Mouse (Mus musculus) forebrain, postnatal 0 days (tissue): Measurements from ENCODE around the gene Cbr2. TPM values are rescaled to one million over a fixed set of nuclear protein-coding genes. Genes with fewer than 3 reads are reported as not detected.
"Not testable (repeated sequence)": the region's sequence is repeated elsewhere in the genome, so short reads cannot be mapped to it uniquely, and the experiment has no call there.

Experiments used
- ATAC-seq: fragments of 200-750 bp; cut with Nextera tagmentation; 2 replicates; pipeline ENCODE4 v1.8.0; 2017; ENCODE audit warnings: mild to moderate bottlenecking, moderate library complexity
- DNase-seq: peaks from one replicate; pipeline ENCODE4 v3.0.0-alpha.2; 2015
- H3K27ac ChIP-seq: fragments of 300-500 bp; sonication (generic); 2 replicates; pipeline ENCODE4 v1.5.1; 2014; ENCODE audit warnings: low read depth, mild to moderate bottlenecking, antibody characterized with exemption, low read length, moderate library complexity, mixed read lengths
- H3K27me3 ChIP-seq: fragments of 300-500 bp; sonication (generic); 2 replicates; pipeline ENCODE4 v1.6.1; 2014; ENCODE audit warnings: mild to moderate bottlenecking, low read length, mixed read lengths; ENCODE audit not compliant: insufficient read depth
- H3K36me3 ChIP-seq: fragments of 300-500 bp; sonication (generic); 2 replicates; pipeline ENCODE4 v1.6.1; 2014; ENCODE audit warnings: mild to moderate bottlenecking, moderate library complexity; ENCODE audit not compliant: insufficient read depth
- H3K4me1 ChIP-seq: fragments of 300-500 bp; sonication (generic); 2 replicates; pipeline ENCODE4 v1.6.1; 2014; ENCODE audit warnings: antibody characterized with exemption; ENCODE audit not compliant: insufficient read depth
- H3K4me2 ChIP-seq: fragments of 300-500 bp; sonication (generic); 2 replicates; pipeline ENCODE4 v1.6.1; 2014; ENCODE audit warnings: low read depth, mild to moderate bottlenecking, moderate library complexity
- H3K4me3 ChIP-seq: fragments of 300-500 bp; sonication (generic); 2 replicates; pipeline ENCODE4 v1.5.1; 2014; ENCODE audit warnings: low read depth, low read length, mixed read lengths
- H3K9ac ChIP-seq: fragments of 300-500 bp; sonication (generic); 2 replicates; pipeline ENCODE4 v1.6.1; 2014; ENCODE audit warnings: mild to moderate bottlenecking
- H3K9me3 ChIP-seq: fragments of 300-500 bp; sonication (generic); 2 replicates; pipeline ENCODE4 v1.6.1; 2016; ENCODE audit warnings: low read length
- CTCF ChIP-seq: sonication (generic); IDR thresholded peaks from 2 replicates; pipeline ENCODE4 v1.5.1; 2016; ENCODE audit warnings: antibody characterized with exemption, control low read depth, low read depth
- WGBS: fragments of 180-500 bp; shearing (Covaris S2); extraction: QIAGEN DNeasy Blood & Tissue Kit; methylation state at CpG from one replicate; pipeline ENCODE4 v1.1.7; 2014; 5-methylcytosine and 5-hydroxymethylcytosine counted together
- polyA plus RNA-seq: library from polyadenylated mRNA; unstranded; fragments of >200 nt; fragmentation: Nextera tagmentation; extraction: Ambion mirVana; gene quantifications from 2 replicates; pipeline ENCODE4 v1.2.1, GENCODE M21; 2015
- total RNA-seq: library from RNA; depleted of rRNA; stranded (reverse); fragments of >200 nt; gene quantifications from 2 replicates; pipeline ENCODE4 v1.2.3, GENCODE M21; 2014; rRNA removed

The Cbr2 gene
- total RNA-seq: 3.6 and 4.8 TPM in 2 replicates
- 3.1 and 4.9 TPM in 2 replicates for polyA plus RNA-seq

GRCm38 (mm10) chr11:120731858-120732680, at the start of gene Cbr2:
Cbr2 (minus strand) TSS chr11:120732114.
- no peak within 1 kb of the TSS for H3K4me2 ChIP-seq
- 76% methylated on average over 12 of the region's 12 CpGs for WGBS
- no peak for TF ChIP-seq CTCF
- no peaks in the 10 kb centered on the region for H3K4me1 ChIP-seq
- no peak within 1 kb of the TSS for H3K4me3 ChIP-seq
- no peak within 1 kb of the TSS for H3K27ac ChIP-seq
- H3K27me3 ChIP-seq: no peaks in the 10 kb centered on the region
- H3K36me3 ChIP-seq: no peaks in the 10 kb centered on the region
- DNase-seq (no peak), ATAC-seq (no peak)
- H3K9me3 ChIP-seq: no peaks in the 10 kb centered on the region
- no peak within 1 kb of the TSS for H3K9ac ChIP-seq

- not testable (repeated sequence) for H3K9ac ChIP-seq, H3K27me3 ChIP-seq, DNase-seq, ATAC-seq, H3K9me3 ChIP-seq, H3K4me3 ChIP-seq, H3K4me2 ChIP-seq, H3K27ac ChIP-seq, H3K4me1 ChIP-seq
- 96% methylated on average over 6 of the region's 6 CpGs for WGBS
- peaks cover 33% of the 10 kb centered on the region for H3K36me3 ChIP-seq
Measured at GRCm38 (mm10) chr11:120781361-120781760, 49.4 kb upstream of the Cbr2 start.

GRCm38 (mm10) chr11:120779876-120780275, 48.0 kb upstream of the Cbr2 start:
- 84% methylated on average over 1 of the region's 1 CpGs for WGBS
- no peak for TF ChIP-seq CTCF
- Histone ChIP-seq H3K36me3 (peaks cover 26% of the 10 kb centered on the region), H3K9me3 (no peaks in the 10 kb centered on the region), H3K27me3 (no peaks in the 10 kb centered on the region), H3K27ac (no peak overlapping the region), H3K4me1 (peaks cover 4% of the 10 kb centered on the region), H3K4me2 (no peak overlapping the region), H3K4me3 (no peak overlapping the region), H3K9ac (no peak overlapping the region)
- ATAC-seq (no peak), DNase-seq (no peak)

GRCm38 (mm10) chr11:120777123-120777522, 45.2 kb upstream of the Cbr2 start:
- H3K4me2 ChIP-seq: no peak overlapping the region
- no peak for TF ChIP-seq CTCF
- WGBS: 38% methylated on average over 6 of the region's 6 CpGs
- no peak overlapping the region for H3K9ac ChIP-seq
- no peak for DNase-seq
- H3K4me1 ChIP-seq: no peaks in the 10 kb centered on the region
- no peak overlapping the region for H3K27ac ChIP-seq
- H3K9me3 ChIP-seq: no peaks in the 10 kb centered on the region
- H3K4me3 ChIP-seq: no peak overlapping the region
- H3K27me3 ChIP-seq: no peaks in the 10 kb centered on the region
- peaks cover 25% of the 10 kb centered on the region for H3K36me3 ChIP-seq
- no peak for ATAC-seq

- peaks cover 16% of the 10 kb centered on the region for H3K36me3 ChIP-seq
- no peak overlapping the region for H3K9ac ChIP-seq
- H3K4me2 ChIP-seq: no peak overlapping the region
- WGBS: 25% methylated on average over 15 of the region's 15 CpGs
- DNase-seq (peak; percentile 94), ATAC-seq (peak; percentile 91)
- H3K9me3 ChIP-seq: no peaks in the 10 kb centered on the region
- TF ChIP-seq CTCF: peak; percentile 100
- no peak overlapping the region for H3K4me3 ChIP-seq
- no peaks in the 10 kb centered on the region for H3K27me3 ChIP-seq
- H3K4me1 ChIP-seq: no peaks in the 10 kb centered on the region
- H3K27ac ChIP-seq: no peak overlapping the region
Measured at GRCm38 (mm10) chr11:120775774-120776469, 44.0 kb upstream of the Cbr2 start.

- Histone ChIP-seq H3K27ac (no peak overlapping the region), H3K4me3 (no peak overlapping the region), H3K4me1 (no peaks in the 10 kb centered on the region), H3K9ac (no peak overlapping the region), H3K9me3 (no peaks in the 10 kb centered on the region), H3K27me3 (no peaks in the 10 kb centered on the region), H3K36me3 (0 out of 2 replicates have a peak, but pooled peaks cover 4% of the 10 kb centered on the region), H3K4me2 (no peak overlapping the region)
- 87% methylated on average over 7 of the region's 7 CpGs for WGBS
- no peak for TF ChIP-seq CTCF
- DNase-seq (no peak), ATAC-seq (no peak)
Measured at GRCm38 (mm10) chr11:120773463-120774190, 41.7 kb upstream of the Cbr2 start.

- WGBS: 78% methylated on average over 3 of the region's 3 CpGs
- ATAC-seq: no peak
- Histone ChIP-seq H3K27me3 (no peaks in the 10 kb centered on the region), H3K9ac (no peak overlapping the region), H3K27ac (no peak overlapping the region), H3K4me2 (no peak overlapping the region), H3K4me3 (no peak overlapping the region), H3K4me1 (no peaks in the 10 kb centered on the region), H3K9me3 (no peaks in the 10 kb centered on the region), H3K36me3 (no peaks in the 10 kb centered on the region)
- DNase-seq: no peak
- TF ChIP-seq CTCF: no peak
Measured at GRCm38 (mm10) chr11:120772749-120773148, 40.8 kb upstream of the Cbr2 start.
